Mouse (Mus musculus) lung, embryonic 16.5 days (tissue): ENCODE data around the gene Apbb1. TPM values are rescaled to one million over a fixed set of nuclear protein-coding genes. Genes with fewer than 3 reads are reported as not detected.
A peak's percentile ranks its signal among the peaks of the same experiment; 100 is the strongest.

Experiments
- ATAC-seq: fragments of 200-750 bp; cut with Nextera tagmentation; 2 replicates; pipeline ENCODE4 v1.8.0; 2017; ENCODE audit warnings: low read depth, mild to moderate bottlenecking, moderate library complexity
- H3K27ac ChIP-seq: fragments of 300-500 bp; sonication (generic); 2 replicates; pipeline ENCODE4 v1.5.1; 2014; ENCODE audit warnings: mild to moderate bottlenecking, control low read depth, low read length
- H3K27me3 ChIP-seq: fragments of 300-500 bp; sonication (generic); 2 replicates; pipeline ENCODE4 v1.6.1; 2014; ENCODE audit warnings: low read depth, low read length, mixed read lengths; ENCODE audit not compliant: control insufficient read depth, insufficient read depth
- H3K36me3 ChIP-seq: fragments of 300-500 bp; sonication (generic); 2 replicates; pipeline ENCODE4 v1.6.1; 2014; ENCODE audit warnings: low read length; ENCODE audit not compliant: control insufficient read depth, insufficient read depth
- H3K4me1 ChIP-seq: fragments of 300-500 bp; sonication (generic); replicated peaks from 2 replicates; pipeline ENCODE4 v1.6.1; 2014; ENCODE audit warnings: low read length, mixed read lengths; ENCODE audit not compliant: control insufficient read depth, insufficient read depth
- H3K4me2 ChIP-seq: fragments of 300-500 bp; sonication (generic); 2 replicates; pipeline ENCODE4 v1.6.1; 2014; ENCODE audit warnings: low read depth, low read length, control low read depth
- H3K4me3 ChIP-seq: fragments of 300-500 bp; sonication (generic); 2 replicates; pipeline ENCODE4 v1.5.1; 2014; ENCODE audit warnings: mild to moderate bottlenecking, low read length, control low read depth
- H3K9ac ChIP-seq: fragments of 300-500 bp; sonication (generic); 2 replicates; pipeline ENCODE4 v1.6.1; 2014; ENCODE audit warnings: low read length, control low read depth
- H3K9me3 ChIP-seq: fragments of 300-500 bp; sonication (generic); 2 replicates; pipeline ENCODE4 v1.6.1; 2016; ENCODE audit warnings: low read length; ENCODE audit not compliant: control insufficient read depth
- WGBS: fragments of 180-500 bp; shearing (Covaris S2); extraction: QIAGEN DNeasy Blood & Tissue Kit; methylation state at CpG from one replicate; pipeline ENCODE4 v1.1.7; 2014; 5-methylcytosine and 5-hydroxymethylcytosine counted together
- polyA plus RNA-seq: library from polyadenylated mRNA; unstranded; fragments of >200 nt; fragmentation: Nextera tagmentation; extraction: Ambion mirVana; gene quantifications from 2 replicates; pipeline ENCODE4 v1.2.1, GENCODE M21; 2015

The Apbb1 gene
- polyA plus RNA-seq, 1 experiment from 2014 or later, result 48.0 TPM

DNA sequence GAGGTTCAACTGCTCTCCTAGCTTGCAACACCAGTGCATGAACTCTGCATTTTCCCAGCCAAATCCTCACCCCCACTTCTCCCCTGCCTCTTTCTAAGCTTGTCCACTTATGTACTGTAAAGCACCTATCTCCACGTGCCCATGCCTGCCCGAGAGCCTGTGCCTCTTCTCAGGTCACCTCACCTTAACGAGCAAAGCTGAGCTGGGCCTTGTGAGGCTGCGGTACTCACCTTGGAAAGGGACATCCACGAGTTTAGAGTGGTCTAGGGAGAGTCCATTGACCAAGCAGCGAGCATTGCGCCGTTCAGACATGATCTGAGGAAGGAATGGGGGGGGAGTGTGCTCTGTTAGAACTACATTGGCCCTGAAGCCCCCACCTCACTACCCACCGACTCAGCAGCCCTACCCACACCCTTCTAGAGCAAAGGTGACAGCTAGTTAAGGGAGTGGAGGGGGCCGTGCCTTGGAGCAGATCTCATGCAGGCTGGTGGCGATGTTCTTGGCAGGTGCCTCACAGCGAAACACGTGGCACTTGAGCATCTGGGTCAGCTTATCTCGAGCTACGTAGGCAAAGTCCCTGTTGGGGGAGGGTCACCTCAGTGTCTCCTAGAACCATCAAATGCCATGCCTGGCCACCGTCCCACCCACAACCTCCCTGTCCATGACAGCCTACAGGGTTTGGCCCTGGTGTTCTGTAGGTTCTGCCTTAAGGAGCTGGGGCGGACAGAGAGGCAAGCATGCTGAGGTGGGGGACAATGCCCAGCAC lies 16.2 kb downstream of the Apbb1 start:
- ATAC-seq, result peak; percentile 22; the same call in 1 of the 2 replicates
- no peak overlapping the region for H3K4me3 ChIP-seq
- no peaks in the 10 kb centered on the region for H3K4me1 ChIP-seq
- no peak overlapping the region for H3K4me2 ChIP-seq
- no peaks in the 10 kb centered on the region for H3K9me3 ChIP-seq
- H3K27me3 ChIP-seq, result no peaks in the 10 kb centered on the region
- WGBS, result 80% methylated on average over 17 of the region's 17 CpGs
- no peak overlapping the region for H3K9ac ChIP-seq
- no peak overlapping the region for H3K27ac ChIP-seq
- H3K36me3 ChIP-seq, result peaks cover 6% of the 10 kb centered on the region

DNA sequence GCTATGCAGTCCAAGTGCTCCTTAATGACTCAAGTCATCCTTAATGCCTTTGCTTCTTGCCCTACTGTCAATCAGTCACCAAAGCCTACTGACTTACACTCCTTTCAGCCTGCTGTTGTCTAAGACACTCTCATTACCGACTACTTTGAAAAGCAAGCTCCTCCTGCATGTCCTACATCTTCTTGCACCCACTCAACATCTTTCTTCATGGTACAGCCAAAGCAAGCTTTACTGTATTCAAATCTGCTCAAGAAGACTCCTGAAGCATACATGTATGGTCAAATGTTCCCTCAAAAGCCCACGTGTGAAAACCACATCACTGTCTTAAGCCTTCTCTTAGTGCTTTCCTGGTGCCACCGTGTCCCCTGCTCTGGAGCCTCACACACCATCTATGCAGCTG lies 18.1 kb downstream of the Apbb1 start:
- Histone ChIP-seq H3K4me3 (no peak overlapping the region), H3K9me3 (no peaks in the 10 kb centered on the region), H3K27ac (no peak overlapping the region), H3K4me2 (no peak overlapping the region), H3K27me3 (no peaks in the 10 kb centered on the region), H3K36me3 (peaks cover 8% of the 10 kb centered on the region), H3K9ac (no peak overlapping the region), H3K4me1 (no peaks in the 10 kb centered on the region)
- 74% methylated on average over 3 of the region's 3 CpGs for WGBS
- no peak for ATAC-seq

DNA sequence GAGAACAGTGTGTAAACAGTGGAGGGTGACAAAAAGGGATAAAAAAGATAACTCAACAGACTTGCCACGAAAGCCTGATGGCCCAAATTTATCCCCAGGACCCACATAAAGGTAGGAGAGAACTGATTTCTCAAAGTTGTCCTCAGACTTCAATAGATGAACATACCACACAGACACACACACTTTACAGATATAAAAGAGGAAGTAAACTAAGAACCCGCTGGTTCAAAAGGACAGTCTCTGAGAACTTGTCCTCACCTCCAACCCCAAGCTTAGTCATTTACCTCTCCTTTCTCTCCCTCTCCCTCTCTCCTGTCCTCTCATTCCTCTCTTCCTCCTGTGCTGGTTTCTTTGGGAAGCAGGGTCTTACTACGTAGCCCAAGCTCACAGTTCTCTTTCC lies 19.1 kb downstream of the Apbb1 start:
- H3K27ac ChIP-seq, result no peak overlapping the region
- 88% methylated on average over 3 of the region's 3 CpGs for WGBS
- H3K27me3 ChIP-seq, result no peaks in the 10 kb centered on the region
- no peak for ATAC-seq
- no peaks in the 10 kb centered on the region for H3K9me3 ChIP-seq
- no peak overlapping the region for H3K9ac ChIP-seq
- H3K4me1 ChIP-seq, result no peaks in the 10 kb centered on the region
- no peak overlapping the region for H3K4me3 ChIP-seq
- H3K36me3 ChIP-seq, result peaks cover 13% of the 10 kb centered on the region
- H3K4me2 ChIP-seq, result no peak overlapping the region

DNA sequence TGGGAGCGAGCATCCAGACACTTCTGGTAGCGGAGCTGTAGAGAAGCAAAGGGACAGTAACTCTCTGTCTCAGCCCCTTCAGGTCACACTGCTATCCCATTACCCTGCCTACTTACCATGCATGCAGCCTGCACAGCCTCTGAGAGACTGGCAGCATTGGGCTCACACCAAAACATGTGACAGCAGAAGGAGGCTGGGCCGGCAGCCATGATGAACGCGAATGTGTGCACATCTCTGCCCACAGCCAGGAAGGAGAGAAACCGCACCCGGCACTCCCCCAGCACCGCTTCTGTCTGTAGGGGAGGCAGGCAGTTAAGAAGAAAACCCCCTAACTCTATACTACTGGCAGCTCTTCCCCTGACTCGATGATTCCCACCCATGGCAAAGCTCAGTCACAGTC lies 22.4 kb downstream of the Apbb1 start:
- H3K4me3 ChIP-seq, result no peak overlapping the region
- H3K9ac ChIP-seq, result no peak overlapping the region
- WGBS, result 84% methylated on average over 9 of the region's 9 CpGs
- H3K27ac ChIP-seq, result no peak overlapping the region
- no peaks in the 10 kb centered on the region for H3K9me3 ChIP-seq
- no peaks in the 10 kb centered on the region for H3K27me3 ChIP-seq
- no peak overlapping the region for H3K4me2 ChIP-seq
- no peak for ATAC-seq
- peaks cover 9% of the 10 kb centered on the region; the same call in 1 of the 2 replicates for H3K4me1 ChIP-seq
- H3K36me3 ChIP-seq, result peaks cover 7% of the 10 kb centered on the region

DNA sequence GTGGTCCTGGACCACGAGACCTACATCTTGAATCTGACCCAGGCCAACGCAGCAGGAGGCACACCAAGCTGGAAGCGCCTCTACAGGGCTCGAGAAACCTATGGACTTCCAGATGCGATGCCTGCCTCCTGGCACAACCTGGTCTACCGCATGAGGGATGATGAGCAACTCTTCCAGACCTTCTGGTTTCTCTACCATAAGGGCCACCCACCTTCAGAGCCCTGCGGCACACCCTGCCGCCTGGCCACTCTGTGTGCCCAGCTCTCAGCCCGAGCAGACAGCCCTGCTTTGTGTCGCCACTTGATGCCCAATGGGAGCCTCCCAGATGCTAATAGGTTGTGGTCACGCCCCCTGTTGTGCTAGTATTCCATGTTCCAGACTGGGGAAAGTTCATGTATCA lies 23.8 kb downstream of the Apbb1 start:
- 79% methylated on average over 11 of the region's 11 CpGs for WGBS
- ATAC-seq, result no peak
- no peaks in the 10 kb centered on the region for H3K27me3 ChIP-seq
- H3K4me2 ChIP-seq, result no peak overlapping the region
- no peaks in the 10 kb centered on the region for H3K9me3 ChIP-seq
- peaks cover 11% of the 10 kb centered on the region; the same call in 1 of the 2 replicates for H3K4me1 ChIP-seq
- no peak overlapping the region for H3K27ac ChIP-seq
- H3K9ac ChIP-seq, result no peak overlapping the region
- H3K4me3 ChIP-seq, result no peak overlapping the region
- peaks cover 7% of the 10 kb centered on the region for H3K36me3 ChIP-seq

DNA sequence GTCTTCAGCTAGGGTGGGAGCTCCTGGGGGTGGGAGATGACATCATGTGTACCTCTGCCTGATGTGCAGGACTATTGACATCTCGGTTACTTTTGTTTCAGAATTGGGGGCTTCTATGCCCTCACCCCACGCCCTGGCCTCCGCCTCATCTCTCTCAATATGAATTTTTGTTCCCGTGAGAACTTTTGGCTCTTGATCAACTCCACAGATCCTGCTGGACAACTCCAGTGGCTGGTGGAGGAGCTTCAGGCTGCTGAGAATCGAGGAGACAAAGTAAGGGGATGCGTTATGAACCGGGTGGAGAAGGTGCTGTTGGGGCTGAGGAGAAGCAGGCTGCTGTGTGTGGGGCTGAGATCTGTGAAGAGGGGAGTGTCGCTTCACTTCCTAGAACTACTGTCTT lies 25.0 kb downstream of the Apbb1 start:
- no peak overlapping the region for H3K9ac ChIP-seq
- H3K9me3 ChIP-seq, result no peaks in the 10 kb centered on the region
- 75% methylated on average over 8 of the region's 8 CpGs for WGBS
- H3K27me3 ChIP-seq, result no peaks in the 10 kb centered on the region
- H3K4me1 ChIP-seq, result peaks cover 11% of the 10 kb centered on the region; the same call in 1 of the 2 replicates
- no peak overlapping the region for H3K4me2 ChIP-seq
- ATAC-seq, result no peak
- no peak overlapping the region for H3K27ac ChIP-seq
- H3K36me3 ChIP-seq, result peaks cover 7% of the 10 kb centered on the region
- no peak overlapping the region for H3K4me3 ChIP-seq

DNA sequence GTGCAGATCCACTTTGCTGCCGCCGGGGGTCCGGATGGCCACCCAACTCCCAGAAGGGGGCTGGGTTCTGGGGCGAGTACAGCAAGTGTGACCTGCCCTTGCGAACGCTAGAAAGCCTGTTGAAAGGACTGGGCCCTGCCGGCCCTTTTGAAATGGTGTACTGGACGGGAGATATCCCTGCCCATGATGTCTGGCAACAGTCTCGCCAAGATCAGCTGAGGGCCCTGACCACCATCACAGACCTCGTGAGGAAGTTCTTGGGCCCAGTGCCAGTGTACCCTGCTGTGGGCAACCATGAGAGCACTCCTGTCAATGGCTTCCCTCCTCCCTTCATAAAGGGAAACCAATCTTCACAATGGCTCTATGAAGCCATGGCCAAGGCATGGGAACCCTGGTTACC lies 25.9 kb downstream of the Apbb1 start:
- ATAC-seq, result no peak
- Histone ChIP-seq H3K27ac (no peak overlapping the region), H3K4me3 (no peak overlapping the region), H3K27me3 (no peaks in the 10 kb centered on the region), H3K4me1 (peaks cover 11% of the 10 kb centered on the region; the same call in 1 of the 2 replicates), H3K9ac (no peak overlapping the region), H3K9me3 (no peaks in the 10 kb centered on the region), H3K4me2 (no peak overlapping the region), H3K36me3 (peaks cover 7% of the 10 kb centered on the region)
- WGBS, result 81% methylated on average over 10 of the region's 10 CpGs

DNA sequence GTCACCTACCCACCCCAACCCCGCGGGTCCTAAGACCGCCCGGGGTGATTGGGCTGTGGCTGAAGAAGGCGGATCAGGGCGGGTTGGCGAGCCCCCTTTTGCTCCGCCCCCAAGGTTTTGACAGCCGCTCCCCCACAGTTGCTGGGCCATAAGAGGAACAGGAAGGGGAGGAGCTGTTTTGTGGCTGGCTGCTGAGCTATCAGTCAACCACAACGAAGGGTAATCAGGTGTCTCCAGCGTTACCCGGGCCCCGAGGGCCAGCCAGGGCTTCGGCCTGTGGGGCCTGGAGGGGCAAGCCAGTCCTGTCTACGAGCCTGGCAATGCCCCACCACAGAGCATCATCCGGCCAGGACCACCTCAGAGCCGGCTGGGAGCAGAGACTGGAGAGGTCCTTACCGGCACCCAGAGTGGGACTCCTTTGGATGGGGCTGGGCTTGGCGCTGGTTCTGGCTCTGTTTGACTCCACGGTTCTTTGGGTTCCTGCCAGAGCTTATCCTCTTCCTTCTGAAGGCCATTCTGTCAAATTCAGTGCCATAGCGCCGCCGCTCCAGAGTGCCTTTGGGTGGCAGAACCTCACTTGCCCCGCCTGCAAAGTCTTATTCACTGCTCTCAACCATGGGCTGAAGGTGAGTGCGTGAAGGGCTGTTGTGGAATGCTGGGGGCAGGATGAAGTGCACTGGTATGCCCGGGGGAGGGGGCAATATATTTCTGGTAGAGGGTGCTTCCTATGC lies 27.1 kb downstream of the Apbb1 start, which contains the start of gene Smpd1:
Smpd1 (plus strand) TSS at position 149 of the 731 bp plus-strand sequence.
- peak; percentile 96 for ATAC-seq
- peak within 1 kb of the TSS; percentile 88 for H3K4me2 ChIP-seq

More for the DNA sequence above, 27.1 kb downstream of the Apbb1 start, which contains the start of gene Smpd1:
- peak within 1 kb of the TSS; percentile 87 for H3K4me3 ChIP-seq
- no peaks in the 10 kb centered on the region for H3K27me3 ChIP-seq
- peak within 1 kb of the TSS; percentile 84 for H3K9ac ChIP-seq
- no peaks in the 10 kb centered on the region for H3K9me3 ChIP-seq
- peaks cover 11% of the 10 kb centered on the region; the same call in 1 of the 2 replicates for H3K4me1 ChIP-seq
- WGBS, result 3% methylated on average over 26 of the region's 26 CpGs
- H3K36me3 ChIP-seq, result peaks cover 7% of the 10 kb centered on the region
- peak within 1 kb of the TSS; percentile 69 for H3K27ac ChIP-seq
